Mouse (Mus musculus): ENCODE measurements around the gene Trio. TPM values are rescaled to one million over a fixed set of nuclear protein-coding genes. Genes with fewer than 3 reads are reported as not detected.

Gene Trio
- total and polyA plus RNA-seq, 3 experiments: 0.66 TPM; not detected in 2

- no peak overlapping the region for H3K4me3 ChIP-seq (ENCODE audit: low read depth, low read length)
- DNase-seq (ENCODE audit: low spot score): no peak
- no peaks in the 10 kb centered on the region for H3K36me3 ChIP-seq (replicated peaks)
- no peaks in the 10 kb centered on the region for H3K4me1 ChIP-seq (ENCODE audit: insufficient read depth, low read depth, low read length)
- TF ChIP-seq POLR2AphosphoS5 (IDR thresholded peaks at IDR 0.05; ENCODE audit: insufficient replicate concordance, low read depth, low read length): no peak
- TF ChIP-seq CTCF (IDR thresholded peaks at IDR 0.05; ENCODE audit: low read depth, low read length): no peak
- TF ChIP-seq TAL1 (conservative IDR thresholded peaks at IDR 0.05; ENCODE audit: low read depth, low read length): no peak
- no peak for TF ChIP-seq GATA2 (IDR thresholded peaks at IDR 0.05; ENCODE audit: borderline replicate concordance, low read depth, low read length)
- no peak for TF ChIP-seq GATA1 (IDR thresholded peaks at IDR 0.05; ENCODE audit: borderline replicate concordance, low read length)
- peaks cover 49% of the 10 kb centered on the region for H3K9me3 ChIP-seq (replicated peaks)
- no peak for ATAC-seq (ENCODE audit: extremely low read depth, insufficient number of reproducible peaks, low FRiP score, poor library complexity, severe bottlenecking)
- H3K27me3 ChIP-seq (ENCODE audit: insufficient read depth, low read length): no peaks in the 10 kb centered on the region
These were observed 3.7 kb upstream of the Trio start for GRCm38 (mm10) chr15:28029371-28029770.

- no peaks in the 10 kb centered on the region for H3K4me1 ChIP-seq (ENCODE audit: insufficient read depth, low read depth, low read length)
- no peak for ATAC-seq (ENCODE audit: extremely low read depth, insufficient number of reproducible peaks, low FRiP score, poor library complexity, severe bottlenecking)
- no peak for DNase-seq (ENCODE audit: low spot score)
- no peaks in the 10 kb centered on the region for H3K27me3 ChIP-seq (ENCODE audit: insufficient read depth, low read length)
- no peaks in the 10 kb centered on the region for H3K36me3 ChIP-seq (replicated peaks)
- peaks cover 52% of the 10 kb centered on the region for H3K9me3 ChIP-seq (replicated peaks)
- no peak for TF ChIP-seq TAL1 (conservative IDR thresholded peaks at IDR 0.05; ENCODE audit: low read depth, low read length)
- no peak for TF ChIP-seq GATA1 (IDR thresholded peaks at IDR 0.05; ENCODE audit: borderline replicate concordance, low read length)
- TF ChIP-seq CTCF (IDR thresholded peaks at IDR 0.05; ENCODE audit: low read depth, low read length): no peak
- no peak overlapping the region for H3K4me3 ChIP-seq (ENCODE audit: low read depth, low read length)
These were observed 2.9 kb upstream of the Trio start for GRCm38 (mm10) chr15:28028542-28028941.

- DNase-seq (ENCODE audit: low spot score) (no peak), ATAC-seq (ENCODE audit: extremely low read depth, insufficient number of reproducible peaks, low FRiP score, poor library complexity, severe bottlenecking) (no peak)
- no peaks in the 10 kb centered on the region for H3K27me3 ChIP-seq (ENCODE audit: insufficient read depth, low read length)
- peaks cover 60% of the 10 kb centered on the region for H3K9me3 ChIP-seq (replicated peaks)
- no peak overlapping the region; the same call in 1 of the 2 replicates for H3K4me3 ChIP-seq (ENCODE audit: low read depth, low read length)
- H3K4me1 ChIP-seq (ENCODE audit: insufficient read depth, low read depth, low read length): no peaks in the 10 kb centered on the region
- TF ChIP-seq GATA2 (IDR thresholded peaks at IDR 0.05; ENCODE audit: borderline replicate concordance, low read depth, low read length) (no peak), GATA1 (IDR thresholded peaks at IDR 0.05; ENCODE audit: borderline replicate concordance, low read length) (no peak), CTCF (IDR thresholded peaks at IDR 0.05; ENCODE audit: low read depth, low read length) (no peak), TAL1 (conservative IDR thresholded peaks at IDR 0.05; ENCODE audit: low read depth, low read length) (no peak), POLR2AphosphoS5 (IDR thresholded peaks at IDR 0.05; ENCODE audit: insufficient replicate concordance, low read depth, low read length) (no peak)
- no peaks in the 10 kb centered on the region for H3K36me3 ChIP-seq (replicated peaks)
These were observed 476 bp upstream of the Trio start for GRCm38 (mm10) chr15:28026167-28026481.

GRCm38 (mm10) chr15:28024965-28025338, 696 bp downstream of the Trio start:
- Histone ChIP-seq H3K36me3 (replicated peaks) (no peaks in the 10 kb centered on the region), H3K27me3 (ENCODE audit: insufficient read depth, low read length) (no peaks in the 10 kb centered on the region), H3K4me1 (ENCODE audit: insufficient read depth, low read depth, low read length) (no peaks in the 10 kb centered on the region), H3K9me3 (replicated peaks) (peaks cover 64% of the 10 kb centered on the region), H3K4me3 (ENCODE audit: low read depth, low read length) (no peak overlapping the region; the same call in 1 of the 2 replicates)
- TF ChIP-seq GATA2 (IDR thresholded peaks at IDR 0.05; ENCODE audit: borderline replicate concordance, low read depth, low read length): no peak
- TF ChIP-seq POLR2AphosphoS5 (IDR thresholded peaks at IDR 0.05; ENCODE audit: insufficient replicate concordance, low read depth, low read length): no peak
- TF ChIP-seq CTCF (IDR thresholded peaks at IDR 0.05; ENCODE audit: low read depth, low read length): no peak
- no peak for TF ChIP-seq GATA1 (IDR thresholded peaks at IDR 0.05; ENCODE audit: borderline replicate concordance, low read length)
- no peak for TF ChIP-seq TAL1 (conservative IDR thresholded peaks at IDR 0.05; ENCODE audit: low read depth, low read length)
- DNase-seq (ENCODE audit: low spot score) (no peak), ATAC-seq (ENCODE audit: extremely low read depth, insufficient number of reproducible peaks, low FRiP score, poor library complexity, severe bottlenecking) (no peak)

- Histone ChIP-seq H3K36me3 (replicated peaks) (no peaks in the 10 kb centered on the region), H3K27me3 (ENCODE audit: insufficient read depth, low read length) (no peaks in the 10 kb centered on the region), H3K9me3 (replicated peaks) (peaks cover 59% of the 10 kb centered on the region), H3K4me3 (ENCODE audit: low read depth, low read length) (no peak overlapping the region; the same call in 1 of the 2 replicates), H3K4me1 (ENCODE audit: insufficient read depth, low read depth, low read length) (no peaks in the 10 kb centered on the region)
- no peak for ATAC-seq (ENCODE audit: extremely low read depth, insufficient number of reproducible peaks, low FRiP score, poor library complexity, severe bottlenecking)
- TF ChIP-seq GATA1 (IDR thresholded peaks at IDR 0.05; ENCODE audit: borderline replicate concordance, low read length): no peak
- TF ChIP-seq GATA2 (IDR thresholded peaks at IDR 0.05; ENCODE audit: borderline replicate concordance, low read depth, low read length): no peak
- TF ChIP-seq POLR2AphosphoS5 (IDR thresholded peaks at IDR 0.05; ENCODE audit: insufficient replicate concordance, low read depth, low read length): no peak
- no peak for TF ChIP-seq TAL1 (conservative IDR thresholded peaks at IDR 0.05; ENCODE audit: low read depth, low read length)
- TF ChIP-seq CTCF (IDR thresholded peaks at IDR 0.05; ENCODE audit: low read depth, low read length): no peak
- no peak for DNase-seq (ENCODE audit: low spot score)
These were observed 1.4 kb downstream of the Trio start for GRCm38 (mm10) chr15:28024031-28024964.

GRCm38 (mm10) chr15:28021591-28022209, 3.9 kb downstream of the Trio start:
- H3K9me3 ChIP-seq (replicated peaks): peaks cover 63% of the 10 kb centered on the region
- no peaks in the 10 kb centered on the region for H3K27me3 ChIP-seq (ENCODE audit: insufficient read depth, low read length)
- H3K4me3 ChIP-seq (ENCODE audit: low read depth, low read length): no peak overlapping the region
- H3K36me3 ChIP-seq (replicated peaks): no peaks in the 10 kb centered on the region
- DNase-seq (ENCODE audit: low spot score) (no peak), ATAC-seq (ENCODE audit: extremely low read depth, insufficient number of reproducible peaks, low FRiP score, poor library complexity, severe bottlenecking) (no peak)
- H3K4me1 ChIP-seq (ENCODE audit: insufficient read depth, low read depth, low read length): no peaks in the 10 kb centered on the region
- TF ChIP-seq TAL1 (conservative IDR thresholded peaks at IDR 0.05; ENCODE audit: low read depth, low read length): no peak
- TF ChIP-seq GATA1 (IDR thresholded peaks at IDR 0.05; ENCODE audit: borderline replicate concordance, low read length): no peak

All from G1E (cell line).